Mouse (Mus musculus): ENCODE data around the gene Adamts3.

GRCm38 (mm10) chr5:89883051-89883907 is at the start of gene Adamts3:
- TF ChIP-seq GATA1 (IDR thresholded peaks at IDR 0.05; ENCODE audit: low read length) (no peak), TAL1 (IDR thresholded peaks at IDR 0.05; ENCODE audit: low read length) (no peak)
